Mouse (Mus musculus) liver, postnatal 0 days (tissue): ENCODE measurements around the gene Olfr32.

ENCODE experiments used
- CTCF ChIP-seq: sonication (generic); IDR thresholded peaks from 2 replicates; pipeline ENCODE4 v1.5.1; 2016; ENCODE audit warnings: antibody characterized with exemption, low read depth
- EP300 ChIP-seq: IDR thresholded peaks from 2 replicates; pipeline ENCODE4 v1.6.1; 2016; ENCODE audit warnings: antibody characterized with exemption, low read depth, mild to moderate bottlenecking

- no peak for TF ChIP-seq CTCF
- TF ChIP-seq EP300: no peak
Observed at GRCm38 (mm10) chr2:90142196-90142595, at the start of gene Olfr32.
